Mouse (Mus musculus) midbrain, embryonic 12.5 days (tissue): ENCODE measurements around the gene Pla2g5. TPM values are rescaled to one million over a fixed set of nuclear protein-coding genes. Genes with fewer than 3 reads are reported as not detected.
"Not testable (repeated sequence)": the region's sequence is repeated elsewhere in the genome, so short reads cannot be mapped to it uniquely, and the experiment has no call there.

ENCODE experiments used
- ATAC-seq: fragments of 200-750 bp; cut with Nextera tagmentation; 2 replicates; pipeline ENCODE4 v1.8.0; 2017; ENCODE audit warnings: low read depth, moderate TSS enrichment, moderate library complexity; ENCODE audit not compliant: low FRiP score
- H3K27ac ChIP-seq: fragments of 300-500 bp; sonication (generic); replicated peaks from 2 replicates; pipeline ENCODE4 v1.5.1; 2016; ENCODE audit warnings: mild to moderate bottlenecking
- H3K27me3 ChIP-seq: fragments of 300-500 bp; sonication (generic); 2 replicates; pipeline ENCODE4 v1.6.1; 2016; ENCODE audit warnings: mild to moderate bottlenecking
- H3K36me3 ChIP-seq: fragments of 300-500 bp; sonication (generic); 2 replicates; pipeline ENCODE4 v1.6.1; 2016
- H3K4me1 ChIP-seq: fragments of 300-500 bp; sonication (generic); 2 replicates; pipeline ENCODE4 v1.6.1; 2016
- H3K4me2 ChIP-seq: fragments of 300-500 bp; sonication (generic); replicated peaks from 2 replicates; pipeline ENCODE4 v1.6.1; 2016; ENCODE audit warnings: mild to moderate bottlenecking, moderate library complexity
- H3K4me3 ChIP-seq: fragments of 300-500 bp; sonication (generic); 2 replicates; pipeline ENCODE4 v1.5.1; 2016; ENCODE audit warnings: mild to moderate bottlenecking
- H3K9ac ChIP-seq: fragments of 300-500 bp; sonication (generic); replicated peaks from 2 replicates; pipeline ENCODE4 v1.6.1; 2016; ENCODE audit warnings: mild to moderate bottlenecking, moderate library complexity
- H3K9me3 ChIP-seq: fragments of 300-500 bp; sonication (generic); 2 replicates; pipeline ENCODE4 v1.6.1; 2016; ENCODE audit warnings: mild to moderate bottlenecking
- WGBS: fragments of 180-500 bp; shearing (Covaris S2); methylation state at CpG from one replicate; pipeline ENCODE4 v1.1.7; 2016; 5-methylcytosine and 5-hydroxymethylcytosine counted together
- polyA plus RNA-seq: library from polyadenylated mRNA; unstranded; fragments of >200 nt; fragmentation: Nextera tagmentation; extraction: Ambion mirVana; gene quantifications from 2 replicates; pipeline ENCODE4 v1.2.1, GENCODE M21; 2016

Pla2g5 gene
- not detected in 2 replicates for polyA plus RNA-seq

GRCm38 (mm10) chr4:138863344-138863998 is at the start of gene Pla2g5:
Gene Pla2g5, minus strand, starts transcription at chr4:138863482.
- WGBS: 73% methylated on average over 10 of the region's 10 CpGs
- no peak for ATAC-seq
- H3K9me3 ChIP-seq: no peaks in the 10 kb centered on the region

GRCm38 (mm10) chr4:138905624-138906337 is 42.5 kb upstream of the Pla2g5 start:
- no peak overlapping the region for H3K4me3 ChIP-seq
- no peaks in the 10 kb centered on the region for H3K9me3 ChIP-seq
- no peak overlapping the region for H3K9ac ChIP-seq
- no peak for ATAC-seq
- peaks cover 2% of the 10 kb centered on the region; the same call in 1 of the 2 replicates for H3K4me1 ChIP-seq
- H3K36me3 ChIP-seq: peaks cover 69% of the 10 kb centered on the region
- 94% methylated on average over 18 of the region's 18 CpGs for WGBS
- no peak overlapping the region for H3K4me2 ChIP-seq
- no peaks in the 10 kb centered on the region for H3K27me3 ChIP-seq
- H3K27ac ChIP-seq: no peak overlapping the region

More at GRCm38 (mm10) chr4:138863344-138863998, at the start of gene Pla2g5:
- Histone ChIP-seq H3K27me3 (no peaks in the 10 kb centered on the region; the same call in 1 of the 2 replicates), H3K4me2 (no peak within 1 kb of the TSS), H3K27ac (no peak within 1 kb of the TSS), H3K4me1 (no peaks in the 10 kb centered on the region), H3K36me3 (no peaks in the 10 kb centered on the region), H3K4me3 (no peak within 1 kb of the TSS), H3K9ac (no peak within 1 kb of the TSS)

DNA sequence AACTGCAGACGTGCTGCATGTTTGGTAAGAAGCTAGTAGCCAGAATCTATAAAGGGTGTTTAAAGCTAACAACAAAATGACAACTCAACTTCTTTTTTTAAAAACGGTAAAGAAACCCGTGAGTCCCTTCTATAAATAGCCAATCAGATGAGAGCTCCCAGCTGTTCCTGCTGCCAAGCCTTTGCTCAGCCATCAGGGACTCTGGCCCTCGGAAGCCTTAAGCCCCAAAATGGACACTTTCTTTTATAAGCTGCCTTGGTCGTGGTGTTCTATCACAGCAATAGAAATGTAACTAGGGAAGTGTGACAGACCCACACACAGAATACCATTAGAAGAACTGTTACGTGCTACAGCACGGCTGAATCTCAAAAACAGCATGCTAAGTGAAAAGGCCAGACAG is 36.1 kb upstream of the Pla2g5 start:
- Histone ChIP-seq H3K36me3 (peaks cover 88% of the 10 kb centered on the region), H3K4me1 (no peaks in the 10 kb centered on the region)
- WGBS: 80% methylated on average over 7 of the region's 7 CpGs

DNA sequence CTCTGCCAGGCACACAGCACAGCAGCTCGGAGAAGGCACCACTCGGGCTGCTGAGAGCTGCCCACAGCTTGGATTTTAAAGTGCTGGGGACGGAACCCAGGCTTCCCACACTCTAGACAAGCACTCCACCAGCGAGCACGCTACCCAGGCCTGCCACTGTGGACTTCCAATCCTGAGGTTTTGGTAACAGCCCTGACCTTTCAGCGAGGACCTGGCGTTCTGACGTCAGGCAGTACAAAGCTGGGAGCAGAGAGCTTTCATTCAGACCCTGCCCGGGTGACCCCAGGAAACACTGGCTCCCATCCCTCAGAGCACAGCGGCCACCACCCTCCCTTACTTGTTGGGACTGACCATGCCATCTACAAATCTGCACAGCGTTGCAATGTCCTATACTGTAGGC is 30.5 kb upstream of the Pla2g5 start:
- not testable (repeated sequence) for H3K27ac ChIP-seq, H3K9ac ChIP-seq, H3K4me2 ChIP-seq, H3K4me3 ChIP-seq, H3K4me1 ChIP-seq, H3K9me3 ChIP-seq, ATAC-seq, H3K27me3 ChIP-seq
- WGBS: 95% methylated on average over 11 of the region's 11 CpGs
- H3K36me3 ChIP-seq: peaks cover 71% of the 10 kb centered on the region

More for the DNA sequence above, 36.1 kb upstream of the Pla2g5 start:
- Histone ChIP-seq H3K4me3 (no peak overlapping the region), H3K9ac (no peak overlapping the region), H3K27me3 (no peaks in the 10 kb centered on the region), H3K4me2 (no peak overlapping the region), H3K27ac (no peak overlapping the region), H3K9me3 (no peaks in the 10 kb centered on the region)
- ATAC-seq: no peak

- ATAC-seq: no peak
- no peak overlapping the region for H3K27ac ChIP-seq
- H3K4me1 ChIP-seq: peaks cover 5% of the 10 kb centered on the region; the same call in 1 of the 2 replicates
- H3K4me3 ChIP-seq: no peak overlapping the region
- peaks cover 61% of the 10 kb centered on the region for H3K36me3 ChIP-seq
- no peak overlapping the region for H3K4me2 ChIP-seq
- no peaks in the 10 kb centered on the region for H3K9me3 ChIP-seq
- WGBS: 92% methylated on average over 6 of the region's 6 CpGs
- H3K9ac ChIP-seq: no peak overlapping the region
- H3K27me3 ChIP-seq: no peaks in the 10 kb centered on the region; the same call in 1 of the 2 replicates
Observed at GRCm38 (mm10) chr4:138892655-138893054, 29.4 kb upstream of the Pla2g5 start.

DNA sequence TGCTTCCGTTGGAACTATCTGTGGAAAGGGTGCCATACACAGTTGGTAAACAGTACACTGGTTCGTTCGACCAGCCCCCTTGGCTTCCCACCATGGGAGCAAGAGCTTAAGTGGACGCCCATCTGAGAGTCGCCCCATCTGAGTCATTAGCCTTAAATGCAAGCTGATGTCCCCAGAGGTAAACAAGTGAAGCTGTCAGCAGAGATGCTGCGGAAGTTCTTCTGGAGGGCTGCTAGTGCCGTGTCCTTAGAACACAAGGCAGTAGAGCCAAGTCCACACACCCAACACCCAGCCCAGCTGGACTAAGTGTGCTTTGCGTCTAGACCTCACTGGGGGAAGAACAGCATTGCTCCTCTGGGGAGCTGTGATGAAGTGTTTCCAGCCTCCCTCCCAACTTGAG is 26.4 kb upstream of the Pla2g5 start:
- H3K36me3 ChIP-seq: peaks cover 30% of the 10 kb centered on the region
- H3K9ac ChIP-seq: no peak overlapping the region
- H3K4me3 ChIP-seq: no peak overlapping the region
- H3K9me3 ChIP-seq: no peaks in the 10 kb centered on the region
- ATAC-seq: no peak
- no peaks in the 10 kb centered on the region; the same call in 1 of the 2 replicates for H3K27me3 ChIP-seq
- no peak overlapping the region for H3K27ac ChIP-seq
- WGBS: 79% methylated on average over 8 of the region's 8 CpGs
- peaks cover 5% of the 10 kb centered on the region; the same call in 1 of the 2 replicates for H3K4me1 ChIP-seq
- no peak overlapping the region for H3K4me2 ChIP-seq

DNA sequence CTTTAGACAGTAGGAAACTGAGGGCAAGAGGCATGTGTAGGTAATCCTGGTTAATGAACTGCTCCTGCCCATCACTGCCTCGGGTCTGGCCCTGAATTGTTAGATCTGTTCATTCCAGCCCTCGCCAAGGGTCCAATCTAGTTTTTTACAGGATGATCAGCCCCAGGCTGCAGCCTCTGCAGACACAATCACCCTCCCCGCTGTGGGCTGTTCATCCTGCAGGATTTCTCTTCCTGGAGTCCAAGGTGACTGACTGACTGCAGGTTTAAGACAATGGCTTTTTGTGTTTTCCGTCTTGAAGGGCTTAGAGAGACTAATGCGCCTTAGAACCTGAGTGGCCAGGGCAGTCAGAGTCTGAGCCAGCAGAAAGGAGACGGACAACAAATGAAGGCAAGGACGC is 25.9 kb upstream of the Pla2g5 start:
- Histone ChIP-seq H3K9ac (no peak overlapping the region), H3K27ac (no peak overlapping the region), H3K4me1 (peaks cover 5% of the 10 kb centered on the region; the same call in 1 of the 2 replicates), H3K36me3 (peaks cover 26% of the 10 kb centered on the region), H3K4me2 (no peak overlapping the region), H3K4me3 (no peak overlapping the region), H3K9me3 (no peaks in the 10 kb centered on the region), H3K27me3 (no peaks in the 10 kb centered on the region; the same call in 1 of the 2 replicates)
- WGBS: 40% methylated on average over 7 of the region's 7 CpGs
- no peak for ATAC-seq

GRCm38 (mm10) chr4:138884261-138884660 is 21.0 kb upstream of the Pla2g5 start:
- peaks cover 16% of the 10 kb centered on the region for H3K27me3 ChIP-seq
- no peak overlapping the region for H3K27ac ChIP-seq
- no peak overlapping the region for H3K4me2 ChIP-seq
- no peaks in the 10 kb centered on the region for H3K9me3 ChIP-seq
- WGBS: 22% methylated on average over 6 of the region's 6 CpGs
- H3K4me1 ChIP-seq: no peaks in the 10 kb centered on the region
- no peaks in the 10 kb centered on the region for H3K36me3 ChIP-seq
- no peak overlapping the region for H3K9ac ChIP-seq
- no peak for ATAC-seq
- H3K4me3 ChIP-seq: no peak overlapping the region

DNA sequence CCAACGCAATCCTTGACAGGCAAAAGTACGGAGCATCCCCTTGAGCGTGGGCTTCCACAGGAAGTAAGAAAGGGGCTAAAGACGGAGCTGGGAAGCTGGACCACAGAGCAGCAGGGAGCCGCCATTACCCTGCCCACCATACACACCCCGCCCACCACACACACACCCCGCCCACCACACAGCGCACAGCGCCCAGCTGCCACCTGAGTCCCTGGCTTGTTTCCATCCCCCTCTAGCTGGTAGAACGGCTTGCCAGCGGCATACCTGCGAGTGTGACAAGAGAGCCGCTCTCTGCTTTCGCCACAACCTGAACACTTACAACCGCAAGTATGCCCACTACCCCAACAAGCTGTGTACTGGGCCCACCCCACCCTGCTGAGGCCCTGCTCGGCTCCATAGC is 18.9 kb upstream of the Pla2g5 start:
- Histone ChIP-seq H3K36me3 (no peaks in the 10 kb centered on the region), H3K4me1 (no peaks in the 10 kb centered on the region), H3K9ac (no peak overlapping the region), H3K4me3 (no peak overlapping the region), H3K27ac (no peak overlapping the region), H3K27me3 (peaks cover 16% of the 10 kb centered on the region), H3K4me2 (peak overlapping the region; percentile 32), H3K9me3 (no peaks in the 10 kb centered on the region)
- no peak for ATAC-seq
- WGBS: 8% methylated on average over 15 of the region's 16 CpGs

DNA sequence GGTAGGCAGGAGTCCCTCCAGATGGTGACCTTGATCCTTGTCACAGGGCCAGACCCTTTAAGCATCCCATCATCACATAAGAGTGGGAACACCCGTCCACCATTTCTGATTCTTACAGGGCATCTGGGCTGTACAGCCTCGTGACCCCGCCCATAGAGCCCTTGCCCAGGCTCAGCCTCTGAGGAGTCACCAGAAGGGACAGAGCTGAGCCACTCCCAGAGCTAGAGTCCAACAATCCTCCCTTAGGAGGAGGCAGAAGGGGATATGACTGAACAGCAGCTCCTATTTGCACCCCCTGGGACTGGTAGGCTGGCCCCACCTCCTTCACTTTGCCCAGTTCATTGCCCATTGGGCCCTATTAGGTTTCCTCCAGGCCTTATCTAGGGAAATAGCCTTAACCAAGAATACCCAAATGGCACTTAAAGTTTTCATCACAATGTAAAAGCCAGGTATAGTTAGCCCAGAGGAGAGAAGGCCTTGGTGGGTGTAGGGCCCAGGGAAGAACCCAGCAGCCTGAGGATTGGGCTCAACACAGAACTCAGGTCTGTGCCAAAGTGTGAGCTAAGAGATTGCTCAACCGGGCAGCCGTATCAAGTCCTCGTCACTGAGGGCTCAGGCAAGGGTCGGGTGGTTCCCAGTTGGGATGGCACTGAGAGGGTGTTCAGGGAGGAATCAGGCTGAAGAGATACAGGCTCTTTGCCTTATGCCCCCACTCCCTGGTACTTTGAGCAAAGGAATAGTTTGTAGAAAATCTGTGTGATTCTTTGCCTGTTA is 17.7 kb upstream of the Pla2g5 start:
- Histone ChIP-seq H3K27me3 (peaks cover 16% of the 10 kb centered on the region), H3K36me3 (no peaks in the 10 kb centered on the region), H3K27ac (no peak overlapping the region), H3K4me1 (no peaks in the 10 kb centered on the region), H3K9ac (no peak overlapping the region), H3K9me3 (no peaks in the 10 kb centered on the region), H3K4me3 (no peak overlapping the region), H3K4me2 (no peak overlapping the region)
- WGBS: 89% methylated on average over 7 of the region's 7 CpGs
- no peak for ATAC-seq

DNA sequence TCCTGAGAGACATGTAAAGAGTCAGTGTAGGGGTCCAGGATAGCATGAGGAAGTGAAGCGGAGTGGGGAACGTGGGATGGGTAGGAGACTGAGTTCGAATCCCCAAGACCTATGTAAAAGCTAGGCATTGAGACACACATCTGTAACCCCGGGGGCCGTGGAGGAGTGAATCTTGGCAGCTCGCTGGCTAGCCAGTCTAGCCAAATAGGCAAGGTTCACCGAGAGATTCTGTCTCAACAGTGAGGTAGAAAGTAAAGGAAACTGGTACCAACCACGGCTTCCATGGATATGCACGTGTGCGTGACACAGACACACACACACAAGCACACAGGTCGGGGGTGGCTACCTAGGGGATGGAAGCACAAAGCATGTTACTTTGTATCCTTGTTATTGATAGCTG is 16.5 kb upstream of the Pla2g5 start:
- no peaks in the 10 kb centered on the region for H3K4me1 ChIP-seq
- no peak overlapping the region for H3K4me3 ChIP-seq
- no peaks in the 10 kb centered on the region for H3K36me3 ChIP-seq
- peaks cover 16% of the 10 kb centered on the region for H3K27me3 ChIP-seq
- 86% methylated on average over 11 of the region's 11 CpGs for whole genome bisulfite sequencing
- H3K9me3 ChIP-seq: no peaks in the 10 kb centered on the region
- no peak overlapping the region for H3K9ac ChIP-seq
- H3K4me2 ChIP-seq: no peak overlapping the region
- no peak overlapping the region for H3K27ac ChIP-seq
- no peak for ATAC-seq

DNA sequence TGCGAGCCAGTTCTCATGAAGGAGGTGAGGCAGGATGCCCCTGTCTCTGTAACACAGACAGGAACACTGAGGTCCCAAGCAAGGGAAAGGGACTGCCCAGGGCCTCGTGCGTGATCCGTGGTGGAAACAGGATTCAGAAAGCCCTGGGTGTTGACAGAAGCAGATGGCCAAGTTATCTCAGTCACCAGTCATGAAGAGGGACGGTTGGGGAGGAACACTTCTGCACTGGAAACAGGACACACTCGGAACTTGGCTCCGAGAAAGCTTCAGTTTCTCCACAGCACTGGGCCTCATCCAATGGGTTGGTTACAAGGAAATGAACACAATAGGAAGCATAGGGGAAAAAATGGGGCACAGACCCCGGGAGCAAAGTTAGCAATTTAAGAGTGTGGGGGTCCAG is 15.5 kb upstream of the Pla2g5 start:
- H3K4me2 ChIP-seq: no peak overlapping the region
- peaks cover 16% of the 10 kb centered on the region for H3K27me3 ChIP-seq
- ATAC-seq: no peak
- H3K36me3 ChIP-seq: no peaks in the 10 kb centered on the region
- H3K27ac ChIP-seq: no peak overlapping the region
- WGBS: 75% methylated on average over 8 of the region's 8 CpGs
- H3K4me3 ChIP-seq: no peak overlapping the region
- H3K9ac ChIP-seq: no peak overlapping the region
- no peaks in the 10 kb centered on the region for H3K9me3 ChIP-seq
- H3K4me1 ChIP-seq: no peaks in the 10 kb centered on the region
